Mouse (Mus musculus): ENCODE results near the gene Tph2. TPM values are rescaled to one million over a fixed set of nuclear protein-coding genes. Genes with fewer than 3 reads are reported as not detected.

The Tph2 gene
- 0.08 and 0.12 TPM in 2 replicates for polyA plus RNA-seq (2015; fragmentation: Nextera tagmentation; extraction: Ambion mirVana)

- Histone ChIP-seq H3K4me1 (no peaks in the 10 kb centered on the region), H3K4me2 (replicated peaks) (no peak within 1 kb of the TSS), H3K9me3 (replicated peaks) (no peaks in the 10 kb centered on the region), H3K27ac (replicated peaks) (no peak within 1 kb of the TSS), H3K36me3 (no peaks in the 10 kb centered on the region), H3K27me3 (no peaks in the 10 kb centered on the region), H3K9ac (no peak within 1 kb of the TSS), H3K4me3 (replicated peaks) (no peak within 1 kb of the TSS)
- 6% methylated on average over 9 of the region's 9 CpGs for WGBS
- no peak; the same call in 1 of the 2 replicates for ATAC-seq (ENCODE audit: insufficient number of reproducible peaks, low FRiP score, low TSS enrichment, low read depth)
These were observed at the start of gene Tph2 for GRCm38 (mm10) chr10:115184697-115185096. Gene Tph2, minus strand, starts transcription at chr10:115185022.

- no peak for ATAC-seq (ENCODE audit: insufficient number of reproducible peaks, low FRiP score, low TSS enrichment, low read depth)
- no peak overlapping the region for H3K4me2 ChIP-seq (replicated peaks)
- peaks cover 35% of the 10 kb centered on the region for H3K36me3 ChIP-seq
- H3K4me1 ChIP-seq = no peaks in the 10 kb centered on the region
- 74% methylated on average over 3 of the region's 3 CpGs for WGBS
- no peaks in the 10 kb centered on the region for H3K9me3 ChIP-seq (replicated peaks)
- H3K4me3 ChIP-seq (replicated peaks) = no peak overlapping the region
- no peaks in the 10 kb centered on the region for H3K27me3 ChIP-seq
- H3K9ac ChIP-seq = no peak overlapping the region
- H3K27ac ChIP-seq (replicated peaks) = no peak overlapping the region
These were observed 49.0 kb upstream of the Tph2 start for GRCm38 (mm10) chr10:115233798-115234197.

- no peak overlapping the region for H3K4me2 ChIP-seq (replicated peaks)
These were observed 47.7 kb upstream of the Tph2 start for GRCm38 (mm10) chr10:115232513-115232912.

DNA sequence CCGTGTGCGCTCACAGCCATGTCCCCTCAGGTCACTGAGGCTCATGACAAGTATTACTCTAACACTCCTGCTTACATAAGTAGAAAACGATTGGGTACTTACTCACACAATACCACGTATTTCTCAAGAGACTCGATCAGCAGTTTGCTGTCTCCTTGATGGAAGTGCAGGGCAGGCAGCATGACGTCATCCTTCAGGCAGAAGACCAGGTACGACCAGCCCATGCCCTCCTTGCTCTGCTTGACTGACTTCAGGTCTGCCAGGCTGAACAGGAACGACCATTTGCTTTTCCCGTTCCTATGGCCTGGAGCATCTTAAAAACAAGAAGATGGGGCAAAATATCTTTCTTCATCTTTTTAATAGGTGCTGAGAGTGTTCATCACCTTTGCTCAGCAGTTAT is 44.2 kb upstream of the Tph2 start:
- Histone ChIP-seq H3K27ac (replicated peaks) (no peak overlapping the region), H3K9ac (no peak overlapping the region), H3K4me2 (replicated peaks) (no peak overlapping the region), H3K27me3 (no peaks in the 10 kb centered on the region), H3K4me3 (replicated peaks) (no peak overlapping the region), H3K36me3 (peaks cover 32% of the 10 kb centered on the region), H3K9me3 (replicated peaks) (no peaks in the 10 kb centered on the region), H3K4me1 (no peaks in the 10 kb centered on the region)
- ATAC-seq (ENCODE audit: insufficient number of reproducible peaks, low FRiP score, low TSS enrichment, low read depth) = no peak
- 80% methylated on average over 9 of the region's 9 CpGs for WGBS

More at GRCm38 (mm10) chr10:115232513-115232912, 47.7 kb upstream of the Tph2 start:
- H3K36me3 ChIP-seq = peaks cover 30% of the 10 kb centered on the region
- no peaks in the 10 kb centered on the region for H3K4me1 ChIP-seq
- WGBS = 84% methylated on average over 3 of the region's 3 CpGs
- no peak overlapping the region for H3K4me3 ChIP-seq (replicated peaks)
- no peak overlapping the region for H3K9ac ChIP-seq
- H3K27ac ChIP-seq (replicated peaks) = no peak overlapping the region
- no peaks in the 10 kb centered on the region for H3K9me3 ChIP-seq (replicated peaks)
- no peak for ATAC-seq (ENCODE audit: insufficient number of reproducible peaks, low FRiP score, low TSS enrichment, low read depth)
- no peaks in the 10 kb centered on the region for H3K27me3 ChIP-seq

DNA sequence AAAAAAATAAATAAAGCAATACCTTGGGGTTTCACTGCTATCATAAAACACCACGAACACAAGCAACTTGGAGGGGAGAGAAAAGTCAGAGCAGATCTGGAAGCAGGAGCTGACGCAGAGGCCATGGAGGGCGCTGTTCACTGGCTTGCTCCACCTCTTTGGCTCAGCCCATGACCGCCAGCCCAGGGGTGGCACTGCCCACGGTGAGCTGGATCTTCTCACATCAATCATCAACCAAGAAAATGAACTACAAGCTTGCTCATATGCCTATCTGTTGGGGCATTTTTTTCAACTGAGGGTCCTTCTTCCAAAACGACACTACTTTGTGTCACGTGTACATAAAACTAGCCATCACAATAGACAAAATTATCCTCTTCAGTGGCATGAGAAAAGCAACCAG is 41.8 kb upstream of the Tph2 start:
- Histone ChIP-seq H3K27ac (replicated peaks) (no peak overlapping the region), H3K36me3 (peaks cover 20% of the 10 kb centered on the region; the same call in 1 of the 2 replicates), H3K4me1 (no peaks in the 10 kb centered on the region), H3K27me3 (no peaks in the 10 kb centered on the region), H3K9ac (no peak overlapping the region), H3K4me3 (replicated peaks) (no peak overlapping the region), H3K4me2 (replicated peaks) (no peak overlapping the region), H3K9me3 (replicated peaks) (no peaks in the 10 kb centered on the region)
- WGBS = 91% methylated on average over 7 of the region's 7 CpGs
- no peak for ATAC-seq (ENCODE audit: insufficient number of reproducible peaks, low FRiP score, low TSS enrichment, low read depth)

GRCm38 (mm10) chr10:115223845-115224244 is 39.0 kb upstream of the Tph2 start:
- WGBS = 79% methylated on average over 3 of the region's 3 CpGs
- H3K27me3 ChIP-seq = no peaks in the 10 kb centered on the region
- ATAC-seq (ENCODE audit: insufficient number of reproducible peaks, low FRiP score, low TSS enrichment, low read depth) = no peak
- no peak overlapping the region for H3K27ac ChIP-seq (replicated peaks)
- H3K4me2 ChIP-seq (replicated peaks) = no peak overlapping the region
- no peaks in the 10 kb centered on the region for H3K4me1 ChIP-seq
- H3K9me3 ChIP-seq (replicated peaks) = no peaks in the 10 kb centered on the region
- no peak overlapping the region for H3K9ac ChIP-seq
- no peak overlapping the region for H3K4me3 ChIP-seq (replicated peaks)
- peaks cover 24% of the 10 kb centered on the region for H3K36me3 ChIP-seq

- peaks cover 52% of the 10 kb centered on the region for H3K36me3 ChIP-seq
These were observed 28.2 kb upstream of the Tph2 start for GRCm38 (mm10) chr10:115212916-115213580.

DNA sequence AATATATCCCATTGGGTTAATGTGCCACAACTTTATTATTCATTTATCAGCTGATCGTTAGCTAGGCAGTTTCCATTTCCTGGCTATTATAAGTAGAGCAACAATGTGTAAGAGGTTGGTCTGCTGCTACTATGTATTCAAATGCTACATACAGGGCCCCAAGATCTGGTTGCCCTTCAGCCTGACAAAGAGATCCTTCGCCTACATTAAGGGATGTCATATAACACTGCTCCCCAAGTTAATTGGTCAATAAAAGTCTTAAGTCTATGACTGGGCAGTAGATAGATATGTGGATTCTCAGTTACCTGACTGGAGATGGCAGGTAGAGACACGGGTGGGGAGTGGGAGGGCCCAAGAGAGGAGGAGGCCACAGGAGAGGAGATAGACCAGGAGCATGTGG is 21.0 kb upstream of the Tph2 start:
- Histone ChIP-seq H3K9me3 (replicated peaks) (no peaks in the 10 kb centered on the region), H3K36me3 (peaks cover 30% of the 10 kb centered on the region), H3K4me1 (no peaks in the 10 kb centered on the region), H3K4me2 (replicated peaks) (no peak overlapping the region), H3K9ac (no peak overlapping the region), H3K27ac (replicated peaks) (no peak overlapping the region), H3K4me3 (replicated peaks) (no peak overlapping the region), H3K27me3 (no peaks in the 10 kb centered on the region)
- no peak for ATAC-seq (ENCODE audit: insufficient number of reproducible peaks, low FRiP score, low TSS enrichment, low read depth)
- WGBS = 92% methylated on average over 3 of the region's 3 CpGs

More at GRCm38 (mm10) chr10:115212916-115213580, 28.2 kb upstream of the Tph2 start:
- H3K27me3 ChIP-seq = no peaks in the 10 kb centered on the region
- H3K9me3 ChIP-seq (replicated peaks) = no peaks in the 10 kb centered on the region
- WGBS = 93% methylated on average over 11 of the region's 11 CpGs
- no peak for ATAC-seq (ENCODE audit: insufficient number of reproducible peaks, low FRiP score, low TSS enrichment, low read depth)
- H3K4me1 ChIP-seq = no peaks in the 10 kb centered on the region
- H3K27ac ChIP-seq (replicated peaks) = no peak overlapping the region
- H3K4me3 ChIP-seq (replicated peaks) = no peak overlapping the region
- H3K9ac ChIP-seq = no peak overlapping the region
- no peak overlapping the region for H3K4me2 ChIP-seq (replicated peaks)

GRCm38 (mm10) chr10:115205284-115205683 is 20.5 kb upstream of the Tph2 start:
- H3K36me3 ChIP-seq = peaks cover 29% of the 10 kb centered on the region
- no peak overlapping the region for H3K9ac ChIP-seq
- no peak overlapping the region for H3K4me3 ChIP-seq (replicated peaks)
- H3K27me3 ChIP-seq = no peaks in the 10 kb centered on the region
- H3K27ac ChIP-seq (replicated peaks) = no peak overlapping the region
- H3K4me2 ChIP-seq (replicated peaks) = no peak overlapping the region
- H3K9me3 ChIP-seq (replicated peaks) = no peaks in the 10 kb centered on the region
- no peaks in the 10 kb centered on the region for H3K4me1 ChIP-seq
- WGBS = 83% methylated on average over 1 of the region's 1 CpGs
- no peak for ATAC-seq (ENCODE audit: insufficient number of reproducible peaks, low FRiP score, low TSS enrichment, low read depth)

DNA sequence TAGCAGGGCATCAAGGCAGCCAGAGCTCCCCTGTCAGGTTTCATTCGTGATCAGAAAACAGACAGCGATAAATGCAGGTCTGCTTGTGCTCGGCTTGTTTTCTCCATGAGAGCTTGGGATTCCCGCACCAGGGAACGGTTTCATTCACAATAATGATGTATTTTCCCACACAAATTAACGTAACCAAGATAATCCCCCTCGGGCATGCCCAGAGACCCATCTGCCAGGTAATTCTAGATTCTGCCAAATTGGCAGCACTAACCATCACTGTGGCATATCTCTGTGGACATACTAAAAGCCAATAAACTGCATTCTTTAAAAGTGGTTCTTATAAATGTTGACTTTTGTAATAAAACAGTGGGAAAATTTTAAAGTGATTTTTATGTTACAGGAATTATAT is 6.4 kb upstream of the Tph2 start:
- H3K4me2 ChIP-seq (replicated peaks) = no peak overlapping the region
- H3K4me1 ChIP-seq = no peaks in the 10 kb centered on the region
- H3K4me3 ChIP-seq (replicated peaks) = no peak overlapping the region
- no peaks in the 10 kb centered on the region for H3K27me3 ChIP-seq
- H3K27ac ChIP-seq (replicated peaks) = no peak overlapping the region
- ATAC-seq (ENCODE audit: insufficient number of reproducible peaks, low FRiP score, low TSS enrichment, low read depth) = no peak
- 65% methylated on average over 7 of the region's 7 CpGs for WGBS
- H3K9me3 ChIP-seq (replicated peaks) = no peaks in the 10 kb centered on the region
- no peaks in the 10 kb centered on the region for H3K36me3 ChIP-seq
- H3K9ac ChIP-seq = no peak overlapping the region

DNA sequence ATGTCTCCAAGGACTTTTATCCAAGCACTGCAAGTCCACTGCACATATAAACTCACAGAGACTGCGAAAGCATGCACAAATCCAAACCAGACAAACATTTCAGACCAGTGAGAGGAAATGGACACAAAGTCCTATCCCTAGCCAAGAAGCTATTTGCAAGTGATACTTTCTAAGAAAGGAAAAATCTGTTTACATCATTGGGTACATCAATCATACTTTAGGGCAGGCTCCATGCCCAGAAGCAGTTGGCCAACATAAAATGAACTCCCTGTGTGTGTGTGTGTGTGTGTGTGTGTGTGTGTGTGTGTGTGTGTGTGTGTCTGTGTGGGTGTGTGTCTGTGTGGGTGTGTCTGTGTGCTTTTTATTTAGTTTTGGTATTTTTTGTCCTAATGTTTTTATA is 2.6 kb upstream of the Tph2 start:
- no peaks in the 10 kb centered on the region for H3K4me1 ChIP-seq
- no peak overlapping the region for H3K4me3 ChIP-seq (replicated peaks)
- H3K9ac ChIP-seq = no peak overlapping the region
- no peak overlapping the region for H3K27ac ChIP-seq (replicated peaks)
- H3K9me3 ChIP-seq (replicated peaks) = no peaks in the 10 kb centered on the region
- no peaks in the 10 kb centered on the region for H3K36me3 ChIP-seq
- WGBS = 80% methylated on average over 1 of the region's 1 CpGs
- ATAC-seq (ENCODE audit: insufficient number of reproducible peaks, low FRiP score, low TSS enrichment, low read depth) = no peak
- H3K4me2 ChIP-seq (replicated peaks) = no peak overlapping the region
- H3K27me3 ChIP-seq = no peaks in the 10 kb centered on the region

GRCm38 (mm10) chr10:115181034-115181433 is 3.8 kb downstream of the Tph2 start:
- no peaks in the 10 kb centered on the region for H3K27me3 ChIP-seq
- H3K27ac ChIP-seq (replicated peaks) = no peak overlapping the region
- H3K4me2 ChIP-seq (replicated peaks) = no peak overlapping the region
- no peak for ATAC-seq (ENCODE audit: insufficient number of reproducible peaks, low FRiP score, low TSS enrichment, low read depth)
- no peaks in the 10 kb centered on the region for H3K9me3 ChIP-seq (replicated peaks)
- 65% methylated on average over 3 of the region's 3 CpGs for WGBS
- no peaks in the 10 kb centered on the region for H3K36me3 ChIP-seq
- no peak overlapping the region for H3K9ac ChIP-seq
- no peak overlapping the region for H3K4me3 ChIP-seq (replicated peaks)
- no peaks in the 10 kb centered on the region for H3K4me1 ChIP-seq

Measured in embryonic facial prominence, embryonic 15.5 days (tissue).